In genomic region chr11:98738428-98738911, GRCm38 (mm10) we compare ENCODE assay signal across 11 mouse cellular contexts. TPM values are rescaled to one million over a fixed set of nuclear protein-coding genes. Genes with fewer than 3 reads are reported as not detected.
DNase-seq lines count a peak whose midpoint lies in the region; ATAC-seq and TF ChIP-seq lines count a peak whose summit lies in the region.
"Had no signal": no experiment of that assay in that cellular context is flagged by ENCODE, and none has a peak within 500 bp of the region (broad histone marks: within the 10 kb centered on the region; RNA-seq: fewer than 3 reads in every experiment).

No protein-coding gene starts in this region.

- no peak overlapping the region for H3K4me3 ChIP-seq in liver, embryonic 11.5 days (ENCODE audit: low read depth, low read length)
- H3K4me3 ChIP-seq in liver, postnatal 0 days (ENCODE audit: low read depth, low read length): no peak overlapping the region
- H3K4me3 ChIP-seq in limb, embryonic 10.5 days: no peak overlapping the region
- H3K4me3 ChIP-seq: embryonic facial prominence, embryonic 13.5 days; limb, embryonic 13.5 days had no signal

- H3K9ac ChIP-seq in liver, embryonic 11.5 days (ENCODE audit: low read depth, low read length): peak overlapping the region; percentile 3; the same call in 1 of the 2 replicates
- H3K9ac ChIP-seq in liver, postnatal 0 days (replicated peaks): no peak overlapping the region
- H3K9ac ChIP-seq: embryonic facial prominence, embryonic 13.5 days; limb, embryonic 13.5 days had no signal

- no peak for TF ChIP-seq CTCF in liver, postnatal 0 days (IDR thresholded peaks at IDR 0.05; ENCODE audit: low read depth)

- no peaks in the 10 kb centered on the region for H3K36me3 ChIP-seq in liver, embryonic 11.5 days (ENCODE audit: control insufficient read depth, insufficient read depth, low read length)
- no peaks in the 10 kb centered on the region for H3K36me3 ChIP-seq in liver, postnatal 0 days (replicated peaks; ENCODE audit: insufficient read depth, low read length)
- no peaks in the 10 kb centered on the region for H3K36me3 ChIP-seq in limb, embryonic 10.5 days
- H3K36me3 ChIP-seq: embryonic facial prominence, embryonic 13.5 days; limb, embryonic 13.5 days had no signal

- no peak for TF ChIP-seq EP300 in liver, postnatal 0 days (IDR thresholded peaks at IDR 0.05; ENCODE audit: low read depth)

- DNase-seq in liver, embryonic 11.5 days (ENCODE audit: low spot score): no peak
- DNase-seq in liver, postnatal 0 days: no peak
- no peak for DNase-seq in limb, embryonic 10.5 days (ENCODE audit: low spot score)
- peak; percentile 62 for DNase-seq in right cerebral cortex, postnatal 25 days
- DNase-seq in adrenal gland, adult 18-20 months (ENCODE audit: low spot score in 2 of 2): no peak
- no peak for DNase-seq in gastrocnemius, postnatal 36 days

- no peak overlapping the region; the same call in 1 of the 2 replicates for H3K4me2 ChIP-seq in liver, embryonic 11.5 days
- H3K4me2 ChIP-seq in liver, postnatal 0 days (ENCODE audit: low read depth, low read length): no peak overlapping the region
- H3K4me2 ChIP-seq: embryonic facial prominence, embryonic 13.5 days; limb, embryonic 13.5 days had no signal

- H3K27ac ChIP-seq in liver, embryonic 11.5 days (ENCODE audit: low read depth, low read length): no peak overlapping the region
- H3K27ac ChIP-seq in liver, postnatal 0 days (ENCODE audit: low read depth): no peak overlapping the region
- peak overlapping the region; percentile 50; the same call in 1 of the 2 replicates for H3K27ac ChIP-seq in limb, embryonic 10.5 days
- H3K27ac ChIP-seq: embryonic facial prominence, embryonic 13.5 days; limb, embryonic 13.5 days had no signal

- 50% methylated on average over 4 of the region's 4 CpGs for WGBS in liver, embryonic 11.5 days
- WGBS in liver, postnatal 0 days (ENCODE audit: insufficient replicate concordance): 67% methylated on average over 4 of the region's 4 CpGs
- WGBS in limb, embryonic 10.5 days: 43% methylated on average over 4 of the region's 4 CpGs

- no peaks in the 10 kb centered on the region for H3K27me3 ChIP-seq in liver, embryonic 11.5 days (replicated peaks; ENCODE audit: control insufficient read depth, insufficient read depth, low read length)
- no peaks in the 10 kb centered on the region for H3K27me3 ChIP-seq in liver, postnatal 0 days (ENCODE audit: insufficient read depth, low read length)
- no peaks in the 10 kb centered on the region for H3K27me3 ChIP-seq in limb, embryonic 10.5 days (ENCODE audit: low read depth, poor library complexity, severe bottlenecking)
- H3K27me3 ChIP-seq: embryonic facial prominence, embryonic 13.5 days; limb, embryonic 13.5 days had no signal

- intact Hi-C loops in gastrocnemius, postnatal 36 days (cut with DNase I): no loop called here

- no peaks in the 10 kb centered on the region; the same call in 1 of the 2 replicates for H3K9me3 ChIP-seq in liver, embryonic 11.5 days (ENCODE audit: control insufficient read depth, low read length)
- H3K9me3 ChIP-seq in liver, postnatal 0 days (ENCODE audit: low read length): peaks cover 5% of the 10 kb centered on the region; the same call in 1 of the 2 replicates
- H3K9me3 ChIP-seq in limb, embryonic 10.5 days (replicated peaks): peaks cover 4% of the 10 kb centered on the region; the same call in 1 of the 2 replicates

- no peak for ATAC-seq in liver, embryonic 11.5 days (replicated peaks; ENCODE audit: low FRiP score)
- no peak for ATAC-seq in liver, postnatal 0 days
- peak; percentile 28 for ATAC-seq in frontal cortex, adult (ENCODE audit: low TSS enrichment)
- no peak for ATAC-seq in inflammation-experienced regulatory T-cells, adult 6 months

- H3K4me1 ChIP-seq in liver, embryonic 11.5 days (replicated peaks; ENCODE audit: control insufficient read depth, insufficient read depth, low read length): peaks cover 39% of the 10 kb centered on the region
- peaks cover 27% of the 10 kb centered on the region for H3K4me1 ChIP-seq in liver, postnatal 0 days (ENCODE audit: insufficient read depth)
- H3K4me1 ChIP-seq in limb, embryonic 10.5 days: peaks cover 48% of the 10 kb centered on the region

RNA-seq across cellular contexts. Expression of gene Thra, which starts 2.0 kb away (rescaled TPM):
- 26.6 and 31.6 TPM in 2 replicates for polyA plus RNA-seq in liver, embryonic 11.5 days (2014; fragmentation: Nextera tagmentation; extraction: Ambion mirVana)
- 5.1 and 6.1 TPM in 2 replicates for polyA plus RNA-seq in liver, postnatal 0 days (2015; fragmentation: Nextera tagmentation; extraction: Ambion mirVana)
- polyA plus RNA-seq in limb, embryonic 10.5 days (2016; fragmentation: Nextera tagmentation; extraction: Ambion mirVana): 6.3 and 11.6 TPM in 2 replicates
- total RNA-seq in adrenal gland, adult 18-20 months (2021): 10 to 100 TPM; 90.2 to 91.0 TPM
- 1 to 10 TPM; 1.3 to 6.3 (median 5.2) TPM for polyA plus RNA-seq in inflammation-experienced regulatory T-cells, adult 6 months (2017; shearing (Covaris generic))
- 10 to 100 TPM; 72.6 to 75.7 TPM for total RNA-seq in gastrocnemius, postnatal 36 days (2021)

RNA-seq across cellular contexts. Expression of gene Med24, which starts 9.2 kb away (rescaled TPM):
- 61.9 and 63.6 TPM in 2 replicates for polyA plus RNA-seq in liver, embryonic 11.5 days (2014; fragmentation: Nextera tagmentation; extraction: Ambion mirVana)
- 10.5 and 10.9 TPM in 2 replicates for polyA plus RNA-seq in liver, postnatal 0 days (2015; fragmentation: Nextera tagmentation; extraction: Ambion mirVana)
- polyA plus RNA-seq in limb, embryonic 10.5 days (2016; fragmentation: Nextera tagmentation; extraction: Ambion mirVana): 77.3 and 82.6 TPM in 2 replicates
- total RNA-seq in adrenal gland, adult 18-20 months (2021): 10 to 100 TPM; 46.1 to 49.2 TPM
- polyA plus RNA-seq in inflammation-experienced regulatory T-cells, adult 6 months (2017; shearing (Covaris generic)): 10 to 100 TPM; 23.8 to 32.5 (median 28.3) TPM
- 10 to 100 TPM; 41.4 to 41.9 TPM for total RNA-seq in gastrocnemius, postnatal 36 days (2021)

RNA-seq across cellular contexts. Expression of gene Nr1d1, which starts 36.7 kb away (rescaled TPM):
- polyA plus RNA-seq in liver, embryonic 11.5 days (2014; fragmentation: Nextera tagmentation; extraction: Ambion mirVana): 2.1 and 2.7 TPM in 2 replicates
- 2.0 and 4.2 TPM in 2 replicates for polyA plus RNA-seq in liver, postnatal 0 days (2015; fragmentation: Nextera tagmentation; extraction: Ambion mirVana)
- polyA plus RNA-seq in limb, embryonic 10.5 days (2016; fragmentation: Nextera tagmentation; extraction: Ambion mirVana): 1.2 and 1.5 TPM in 2 replicates
- 100 to 1,000 TPM; 226 to 232 TPM for total RNA-seq in adrenal gland, adult 18-20 months (2021)
- polyA plus RNA-seq in inflammation-experienced regulatory T-cells, adult 6 months (2017; shearing (Covaris generic)): 1 to 10 TPM; 6.5 to 8.4 (median 7.3) TPM
- total RNA-seq in gastrocnemius, postnatal 36 days (2021): 100 to 1,000 TPM in 1 of 2 experiments, 10 to 100 TPM in 1; 86.6 to 139 TPM

RNA-seq across cellular contexts. Expression of gene Csf3, which starts 37.4 kb away (rescaled TPM):
- polyA plus RNA-seq in liver, embryonic 11.5 days (2014; fragmentation: Nextera tagmentation; extraction: Ambion mirVana): not detected in 2 replicates
- not detected in 2 replicates for polyA plus RNA-seq in liver, postnatal 0 days (2015; fragmentation: Nextera tagmentation; extraction: Ambion mirVana)
- not detected in 2 replicates for polyA plus RNA-seq in limb, embryonic 10.5 days (2016; fragmentation: Nextera tagmentation; extraction: Ambion mirVana)
- not detected for total RNA-seq in adrenal gland, adult 18-20 months (2021)
- polyA plus RNA-seq in inflammation-experienced regulatory T-cells, adult 6 months (2017; shearing (Covaris generic)): not detected
- total RNA-seq in gastrocnemius, postnatal 36 days (2021): not detected
- total RNA-seq: hematopoietic stem cell, adult 5-6 weeks had no signal
- polyA plus RNA-seq: embryonic facial prominence, embryonic 13.5 days; limb, embryonic 13.5 days had no signal

RNA-seq across cellular contexts. Expression of gene Psmd3, which starts 56.1 kb away (rescaled TPM):
- 201 and 207 TPM in 2 replicates for polyA plus RNA-seq in liver, embryonic 11.5 days (2014; fragmentation: Nextera tagmentation; extraction: Ambion mirVana)
- polyA plus RNA-seq in liver, postnatal 0 days (2015; fragmentation: Nextera tagmentation; extraction: Ambion mirVana): 67.5 and 71.0 TPM in 2 replicates
- 284 and 303 TPM in 2 replicates for polyA plus RNA-seq in limb, embryonic 10.5 days (2016; fragmentation: Nextera tagmentation; extraction: Ambion mirVana)
- 100 to 1,000 TPM; 114 to 118 TPM for total RNA-seq in adrenal gland, adult 18-20 months (2021)
- 10 to 100 TPM; 12.9 to 20.6 (median 15.5) TPM for polyA plus RNA-seq in inflammation-experienced regulatory T-cells, adult 6 months (2017; shearing (Covaris generic))
- total RNA-seq in gastrocnemius, postnatal 36 days (2021): 10 to 100 TPM; 88.1 to 91.9 TPM
